Mouse (Mus musculus) stomach, embryonic 16.5 days (tissue): ENCODE measurements at regions not wholly inside any gene's neighbourhood (a gene's known extent, or its start where the extent isn't known, plus 50 kb on each side); places are given as distances from the start of the nearest gene placed in this dataset.

ENCODE experiments used
- ATAC-seq: fragments of 200-750 bp; cut with Nextera tagmentation; 2 replicates; pipeline ENCODE4 v1.8.0; 2017; ENCODE audit warnings: moderate number of reproducible peaks, moderate TSS enrichment; ENCODE audit not compliant: insufficient read depth, low FRiP score
- H3K27ac ChIP-seq: fragments of 300-500 bp; sonication (generic); 2 replicates; pipeline ENCODE4 v1.5.1; 2014; ENCODE audit warnings: low read length
- H3K27me3 ChIP-seq: fragments of 300-500 bp; sonication (generic); 2 replicates; pipeline ENCODE4 v1.6.1; 2014; ENCODE audit warnings: low read length, control low read depth, mixed read lengths; ENCODE audit not compliant: control insufficient read depth, insufficient read depth
- H3K36me3 ChIP-seq: fragments of 300-500 bp; sonication (generic); 2 replicates; pipeline ENCODE4 v1.6.1; 2014; ENCODE audit warnings: low read length; ENCODE audit not compliant: control insufficient read depth, insufficient read depth
- H3K4me1 ChIP-seq: fragments of 300-500 bp; sonication (generic); 2 replicates; pipeline ENCODE4 v1.6.1; 2014; ENCODE audit warnings: low read length, control low read depth, mixed read lengths; ENCODE audit not compliant: control insufficient read depth, insufficient read depth
- H3K4me2 ChIP-seq: fragments of 300-500 bp; sonication (generic); 2 replicates; pipeline ENCODE4 v1.6.1; 2014; ENCODE audit warnings: low read depth, low read length, mixed read lengths
- H3K4me3 ChIP-seq: fragments of 300-500 bp; sonication (generic); replicated peaks from 2 replicates; pipeline ENCODE4 v1.5.1; 2014; ENCODE audit warnings: mild to moderate bottlenecking, low read length
- H3K9ac ChIP-seq: fragments of 300-500 bp; sonication (generic); 2 replicates; pipeline ENCODE4 v1.6.1; 2014; ENCODE audit warnings: low read length
- H3K9me3 ChIP-seq: fragments of 300-500 bp; sonication (generic); replicated peaks from 2 replicates; pipeline ENCODE4 v1.6.1; 2016; ENCODE audit warnings: low read length, control low read depth; ENCODE audit not compliant: control insufficient read depth
- WGBS: fragments of 180-500 bp; shearing (Covaris S2); extraction: QIAGEN DNeasy Blood & Tissue Kit; methylation state at CpG from one replicate; pipeline ENCODE4 v1.1.7; 2014; 5-methylcytosine and 5-hydroxymethylcytosine counted together

GRCm38 (mm10) chr7:54458386-54458785 is 376.9 kb upstream of the Luzp2 start:
- Histone ChIP-seq H3K36me3 (no peaks in the 10 kb centered on the region), H3K27me3 (no peaks in the 10 kb centered on the region), H3K27ac (no peak overlapping the region), H3K9me3 (no peaks in the 10 kb centered on the region), H3K4me3 (no peak overlapping the region), H3K4me2 (no peak overlapping the region), H3K4me1 (no peaks in the 10 kb centered on the region), H3K9ac (no peak overlapping the region)
- WGBS, result 51% methylated on average over 2 of the region's 2 CpGs
- no peak for ATAC-seq

GRCm38 (mm10) chr7:54491254-54491653 is 344.0 kb upstream of the Luzp2 start:
- Histone ChIP-seq H3K27ac (no peak overlapping the region), H3K36me3 (no peaks in the 10 kb centered on the region), H3K27me3 (no peaks in the 10 kb centered on the region), H3K9me3 (no peaks in the 10 kb centered on the region), H3K4me2 (no peak overlapping the region), H3K4me1 (no peaks in the 10 kb centered on the region), H3K4me3 (no peak overlapping the region), H3K9ac (no peak overlapping the region)
- 57% methylated on average over 1 of the region's 1 CpGs for WGBS
- peak; percentile 53; the same call in 1 of the 2 replicates for ATAC-seq

GRCm38 (mm10) chr7:54505235-54505634 is 330.1 kb upstream of the Luzp2 start:
- H3K9ac ChIP-seq, result no peak overlapping the region
- H3K4me3 ChIP-seq, result no peak overlapping the region
- no peaks in the 10 kb centered on the region for H3K4me1 ChIP-seq
- no peak overlapping the region for H3K4me2 ChIP-seq
- no peaks in the 10 kb centered on the region for H3K27me3 ChIP-seq
- ATAC-seq, result no peak
- no peaks in the 10 kb centered on the region for H3K36me3 ChIP-seq
- H3K9me3 ChIP-seq, result no peaks in the 10 kb centered on the region
- no peak overlapping the region for H3K27ac ChIP-seq

- H3K4me2 ChIP-seq, result no peak overlapping the region
- H3K9me3 ChIP-seq, result no peaks in the 10 kb centered on the region
- no peaks in the 10 kb centered on the region for H3K36me3 ChIP-seq
- no peak overlapping the region for H3K27ac ChIP-seq
- no peaks in the 10 kb centered on the region for H3K4me1 ChIP-seq
- 56% methylated on average over 2 of the region's 2 CpGs for WGBS
- no peak for ATAC-seq
- H3K4me3 ChIP-seq, result no peak overlapping the region
- no peaks in the 10 kb centered on the region for H3K27me3 ChIP-seq
- no peak overlapping the region for H3K9ac ChIP-seq
Measured at GRCm38 (mm10) chr7:54507006-54507405, 328.3 kb upstream of the Luzp2 start.

GRCm38 (mm10) chr7:54535693-54536092 is 299.6 kb upstream of the Luzp2 start:
- 76% methylated on average over 7 of the region's 7 CpGs for WGBS
- no peaks in the 10 kb centered on the region for H3K9me3 ChIP-seq
- no peak for ATAC-seq
- no peaks in the 10 kb centered on the region for H3K27me3 ChIP-seq
- H3K4me2 ChIP-seq, result no peak overlapping the region
- no peak overlapping the region for H3K27ac ChIP-seq
- no peaks in the 10 kb centered on the region for H3K4me1 ChIP-seq
- no peak overlapping the region for H3K9ac ChIP-seq
- no peaks in the 10 kb centered on the region for H3K36me3 ChIP-seq
- H3K4me3 ChIP-seq, result no peak overlapping the region

GRCm38 (mm10) chr7:54557436-54557835 is 277.9 kb upstream of the Luzp2 start:
- no peaks in the 10 kb centered on the region for H3K4me1 ChIP-seq

GRCm38 (mm10) chr7:54565569-54566179 is 269.6 kb upstream of the Luzp2 start:
- H3K27ac ChIP-seq, result no peak overlapping the region
- 70% methylated on average over 3 of the region's 3 CpGs for WGBS
- no peaks in the 10 kb centered on the region for H3K27me3 ChIP-seq
- no peak overlapping the region for H3K4me3 ChIP-seq
- H3K4me1 ChIP-seq, result no peaks in the 10 kb centered on the region
- no peak overlapping the region for H3K9ac ChIP-seq
- H3K4me2 ChIP-seq, result no peak overlapping the region
- H3K36me3 ChIP-seq, result no peaks in the 10 kb centered on the region
- ATAC-seq, result no peak
- no peaks in the 10 kb centered on the region for H3K9me3 ChIP-seq

More at GRCm38 (mm10) chr7:54557436-54557835, 277.9 kb upstream of the Luzp2 start:
- Histone ChIP-seq H3K4me3 (no peak overlapping the region), H3K4me2 (no peak overlapping the region), H3K9ac (no peak overlapping the region), H3K36me3 (no peaks in the 10 kb centered on the region), H3K9me3 (no peaks in the 10 kb centered on the region), H3K27me3 (no peaks in the 10 kb centered on the region), H3K27ac (no peak overlapping the region)
- no peak for ATAC-seq
- 82% methylated on average over 3 of the region's 3 CpGs for WGBS

- no peaks in the 10 kb centered on the region for H3K36me3 ChIP-seq
- H3K27me3 ChIP-seq, result no peaks in the 10 kb centered on the region
- no peak overlapping the region for H3K27ac ChIP-seq
- 60% methylated on average over 1 of the region's 1 CpGs for WGBS
- H3K9me3 ChIP-seq, result no peaks in the 10 kb centered on the region
- no peak overlapping the region for H3K9ac ChIP-seq
- H3K4me3 ChIP-seq, result no peak overlapping the region
- no peaks in the 10 kb centered on the region for H3K4me1 ChIP-seq
- H3K4me2 ChIP-seq, result no peak overlapping the region
- no peak for ATAC-seq
Measured at GRCm38 (mm10) chr7:54599776-54600175, 235.5 kb upstream of the Luzp2 start.

GRCm38 (mm10) chr7:54622436-54622835 is 212.9 kb upstream of the Luzp2 start:
- no peaks in the 10 kb centered on the region for H3K36me3 ChIP-seq
- no peak overlapping the region for H3K9ac ChIP-seq
- no peak overlapping the region for H3K4me2 ChIP-seq
- no peak overlapping the region for H3K4me3 ChIP-seq
- no peaks in the 10 kb centered on the region for H3K4me1 ChIP-seq
- no peak for ATAC-seq
- no peak overlapping the region for H3K27ac ChIP-seq
- 90% methylated on average over 2 of the region's 2 CpGs for WGBS
- H3K27me3 ChIP-seq, result no peaks in the 10 kb centered on the region
- H3K9me3 ChIP-seq, result no peaks in the 10 kb centered on the region

- 63% methylated on average over 6 of the region's 6 CpGs for WGBS
- H3K4me2 ChIP-seq, result no peak overlapping the region
- ATAC-seq, result no peak
- no peak overlapping the region for H3K4me3 ChIP-seq
- H3K27me3 ChIP-seq, result no peaks in the 10 kb centered on the region
- no peak overlapping the region for H3K9ac ChIP-seq
- no peaks in the 10 kb centered on the region for H3K4me1 ChIP-seq
- no peaks in the 10 kb centered on the region for H3K36me3 ChIP-seq
- no peaks in the 10 kb centered on the region for H3K9me3 ChIP-seq
- no peak overlapping the region for H3K27ac ChIP-seq
Measured at GRCm38 (mm10) chr7:54633930-54634329, 201.4 kb upstream of the Luzp2 start.
